Mouse (Mus musculus): ENCODE measurements around the gene Pxt1. TPM values are rescaled to one million over a fixed set of nuclear protein-coding genes. Genes with fewer than 3 reads are reported as not detected.

Gene Pxt1
- polyA plus RNA-seq, 1 experiment, result not detected

GRCm38 (mm10) chr17:28896095-28896780 is 47.4 kb downstream of the Pxt1 start:
- H3K4me1 ChIP-seq (ENCODE audit: control insufficient read depth, insufficient read depth, low read length), result peaks cover 7% of the 10 kb centered on the region
- 93% methylated on average over 11 of the region's 11 CpGs for WGBS
- TF ChIP-seq POLR2A (IDR thresholded peaks at IDR 0.05; ENCODE audit: insufficient read depth, low read depth, low read length), result no peak
- no peak for TF ChIP-seq CTCF (IDR thresholded peaks at IDR 0.05; ENCODE audit: insufficient read depth, low read depth, low read length)

DNA sequence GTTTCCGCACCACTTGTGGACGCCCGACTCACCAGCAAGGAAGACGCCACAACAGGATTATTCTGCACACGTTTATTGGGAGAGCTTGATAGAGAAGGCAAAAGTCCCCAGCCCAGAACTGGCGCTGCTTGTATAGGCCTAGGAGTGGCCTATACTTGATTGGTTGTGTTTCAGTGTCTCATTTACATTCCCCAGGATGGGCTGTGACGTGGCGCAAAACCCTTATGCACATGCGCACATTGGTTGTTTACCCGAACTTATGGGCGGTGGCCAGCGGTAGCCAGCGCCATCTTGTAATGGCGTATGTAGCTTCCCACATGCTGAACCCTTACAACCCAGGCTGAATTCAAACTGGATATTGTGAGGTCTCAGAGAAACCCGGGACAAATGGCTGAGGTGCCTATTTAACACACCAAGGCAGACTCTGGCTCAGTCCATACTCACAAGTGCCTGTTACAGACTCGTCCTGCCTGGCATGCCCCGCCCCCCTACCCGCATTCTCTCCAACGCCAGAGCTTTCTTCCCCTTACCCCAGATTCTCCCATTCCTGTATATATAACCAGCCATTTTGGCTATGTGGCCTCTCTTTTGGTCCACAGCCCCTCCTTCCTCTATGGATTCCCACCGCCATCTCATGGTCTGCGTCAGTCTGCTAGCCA is 48.3 kb downstream of the Pxt1 start:
- Histone ChIP-seq H3K4me3 (ENCODE audit: insufficient read depth, low read depth, low read length) (no peak overlapping the region), H3K27ac (ENCODE audit: insufficient read depth, low read depth, low read length) (no peak overlapping the region), H3K4me1 (ENCODE audit: control insufficient read depth, insufficient read depth, low read length) (peaks cover 7% of the 10 kb centered on the region)
- no peak for TF ChIP-seq POLR2A (IDR thresholded peaks at IDR 0.05; ENCODE audit: insufficient read depth, low read depth, low read length)
- TF ChIP-seq CTCF (IDR thresholded peaks at IDR 0.05; ENCODE audit: insufficient read depth, low read depth, low read length), result no peak
- WGBS, result 96% methylated on average over 21 of the region's 21 CpGs

More at GRCm38 (mm10) chr17:28896095-28896780, 47.4 kb downstream of the Pxt1 start:
- no peak overlapping the region for H3K27ac ChIP-seq (ENCODE audit: insufficient read depth, low read depth, low read length)
- H3K4me3 ChIP-seq (ENCODE audit: insufficient read depth, low read depth, low read length), result no peak overlapping the region

DNA sequence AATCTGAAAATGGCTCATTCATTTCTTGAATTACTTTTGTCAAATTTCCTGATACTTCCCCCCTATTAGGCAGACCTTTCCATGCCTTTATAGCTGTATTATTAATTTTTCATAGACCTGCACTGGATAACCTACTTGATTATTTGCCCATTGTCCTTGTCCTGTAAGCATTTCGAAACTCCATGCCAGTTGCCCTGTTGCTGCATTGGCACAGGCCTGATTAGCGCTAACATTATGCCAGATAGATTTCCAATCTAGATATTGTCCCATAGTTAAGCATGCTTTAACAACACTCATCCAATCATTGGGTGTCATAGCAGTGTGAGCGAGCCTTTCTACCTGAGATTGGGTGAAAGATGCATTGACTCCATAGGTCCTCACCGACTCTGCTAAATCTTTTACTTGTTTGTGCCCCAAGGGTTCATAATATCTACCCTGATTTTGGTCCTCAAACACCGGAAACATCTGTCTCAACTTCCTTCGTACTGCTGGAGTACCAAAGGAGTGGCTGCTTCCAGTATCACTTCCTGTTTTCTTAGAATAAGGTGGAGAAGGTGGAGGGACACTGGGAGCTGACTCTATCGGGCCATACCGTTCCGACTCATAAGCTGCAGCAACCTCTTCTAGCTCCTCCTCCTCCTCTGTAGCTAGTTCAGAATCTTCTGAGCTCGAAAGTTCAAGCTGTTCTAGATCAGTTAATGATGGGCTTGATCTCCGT is 49.4 kb downstream of the Pxt1 start:
- H3K27ac ChIP-seq (ENCODE audit: insufficient read depth, low read depth, low read length), result no peak overlapping the region
- TF ChIP-seq CTCF (IDR thresholded peaks at IDR 0.05; ENCODE audit: insufficient read depth, low read depth, low read length), result no peak
- no peak for TF ChIP-seq POLR2A (IDR thresholded peaks at IDR 0.05; ENCODE audit: insufficient read depth, low read depth, low read length)
- H3K4me1 ChIP-seq (ENCODE audit: control insufficient read depth, insufficient read depth, low read length), result peaks cover under 1% of the 10 kb centered on the region; the same call in 1 of the 2 replicates
- 64% methylated on average over 11 of the region's 11 CpGs for WGBS
- H3K4me3 ChIP-seq (ENCODE audit: insufficient read depth, low read depth, low read length), result no peak overlapping the region

DNA sequence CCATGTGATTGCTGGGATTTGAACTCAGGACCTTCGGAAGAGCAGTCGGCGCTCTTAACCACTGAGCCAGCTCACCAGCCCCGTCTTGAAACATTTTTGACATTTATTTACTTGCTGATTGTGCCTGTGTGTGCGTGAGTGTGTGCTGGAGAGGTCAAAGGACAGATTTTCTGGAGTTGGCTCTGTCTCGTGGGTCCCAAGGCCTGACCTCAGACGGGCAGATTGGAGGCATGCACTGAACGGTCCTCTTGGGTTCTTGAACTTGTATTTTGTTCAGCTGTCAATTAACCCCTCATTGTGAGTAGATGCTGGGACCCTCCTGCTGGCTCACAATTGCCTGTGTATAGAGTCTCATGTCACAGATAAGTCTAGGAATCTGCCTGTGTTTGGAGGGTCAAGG is 57.4 kb downstream of the Pxt1 start:
- no peak overlapping the region for H3K27ac ChIP-seq (ENCODE audit: insufficient read depth, low read depth, low read length)
- H3K4me1 ChIP-seq (ENCODE audit: control insufficient read depth, insufficient read depth, low read length), result peaks cover 3% of the 10 kb centered on the region
- WGBS, result 87% methylated on average over 8 of the region's 8 CpGs
- TF ChIP-seq POLR2A (IDR thresholded peaks at IDR 0.05; ENCODE audit: insufficient read depth, low read depth, low read length) (no peak), CTCF (IDR thresholded peaks at IDR 0.05; ENCODE audit: insufficient read depth, low read depth, low read length) (no peak)
- H3K4me3 ChIP-seq (ENCODE audit: insufficient read depth, low read depth, low read length), result no peak overlapping the region

DNA sequence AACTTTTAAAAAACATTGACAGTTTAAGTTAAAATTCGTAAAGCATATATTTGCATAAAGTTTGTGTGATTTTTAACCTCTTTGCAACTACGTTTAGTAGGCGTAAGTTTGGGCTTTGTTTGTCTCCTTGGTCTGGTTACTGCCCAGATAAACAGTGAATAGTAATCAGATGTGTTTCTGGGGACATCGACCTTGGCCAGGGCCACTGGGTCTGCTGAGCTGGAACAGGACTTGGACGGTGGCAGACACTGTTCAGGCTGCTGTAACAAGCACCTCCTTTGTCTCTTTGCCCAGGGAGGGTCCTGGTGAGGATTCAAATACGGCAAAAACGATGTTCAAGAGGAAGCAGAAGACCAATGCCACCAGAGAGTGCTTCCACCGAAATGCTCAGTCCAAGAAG is 58.4 kb downstream of the Pxt1 start:
- no peak overlapping the region for H3K4me3 ChIP-seq (ENCODE audit: insufficient read depth, low read depth, low read length)
- no peak for TF ChIP-seq CTCF (IDR thresholded peaks at IDR 0.05; ENCODE audit: insufficient read depth, low read depth, low read length)
- TF ChIP-seq POLR2A (IDR thresholded peaks at IDR 0.05; ENCODE audit: insufficient read depth, low read depth, low read length), result no peak
- H3K4me1 ChIP-seq (ENCODE audit: control insufficient read depth, insufficient read depth, low read length), result peaks cover 3% of the 10 kb centered on the region
- no peak overlapping the region for H3K27ac ChIP-seq (ENCODE audit: insufficient read depth, low read depth, low read length)
- WGBS, result 82% methylated on average over 8 of the region's 8 CpGs

Other genes starting within 250 kb of the Pxt1 start
- not detected in 2 replicates for gene AC170998.1, start 217.8 kb downstream of the Pxt1 start, polyA plus RNA-seq (2012; ENCODE audit: insufficient read depth, insufficient read length, low replicate concordance, missing spikeins)
- not detected in 2 replicates for gene Mapk13, start 174.5 kb downstream of the Pxt1 start, polyA plus RNA-seq (2012; ENCODE audit: insufficient read depth, insufficient read length, low replicate concordance, missing spikeins)
- gene Brpf3, start 142.8 kb downstream of the Pxt1 start, polyA plus RNA-seq (2012; ENCODE audit: insufficient read depth, insufficient read length, low replicate concordance, missing spikeins), result not detected in 2 replicates
- gene Pnpla1, start 85.4 kb downstream of the Pxt1 start, polyA plus RNA-seq (2012; ENCODE audit: insufficient read depth, insufficient read length, low replicate concordance, missing spikeins), result not detected in 2 replicates
- gene 4930539E08Rik, start 28.5 kb downstream of the Pxt1 start, polyA plus RNA-seq (2012; ENCODE audit: insufficient read depth, insufficient read length, low replicate concordance, missing spikeins), result not detected in 2 replicates
- gene Kctd20, start 8.1 kb upstream of the Pxt1 start, polyA plus RNA-seq (2012; ENCODE audit: insufficient read depth, insufficient read length, low replicate concordance, missing spikeins), result not detected in 2 replicates
- 164 and 189 TPM in 2 replicates for gene Stk38, start 64.2 kb upstream of the Pxt1 start, polyA plus RNA-seq (2012; ENCODE audit: insufficient read depth, insufficient read length, low replicate concordance, missing spikeins)
- 273 and 350 TPM in 2 replicates for gene Srsf3, start 88.8 kb upstream of the Pxt1 start, polyA plus RNA-seq (2012; ENCODE audit: insufficient read depth, insufficient read length, low replicate concordance, missing spikeins)
- gene Cdkn1a, start 147.1 kb upstream of the Pxt1 start, polyA plus RNA-seq (2012; ENCODE audit: insufficient read depth, insufficient read length, low replicate concordance, missing spikeins), result not detected in 2 replicates
- gene Rab44, start 170.3 kb upstream of the Pxt1 start, polyA plus RNA-seq (2012; ENCODE audit: insufficient read depth, insufficient read length, low replicate concordance, missing spikeins), result not detected in 2 replicates

Measured in olfactory bulb, adult 2 months (tissue).